Mouse (Mus musculus) megakaryocyte, embryonic 14.5 days (primary cell): ENCODE measurements around the gene 2210010C04Rik. TPM values are rescaled to one million over a fixed set of nuclear protein-coding genes. Genes with fewer than 3 reads are reported as not detected.

ENCODE experiments used
- H3K27me3 ChIP-seq: replicated peaks from 2 replicates; pipeline ENCODE3; 2012; ENCODE audit warnings: inconsistent platforms
- H3K36me3 ChIP-seq: replicated peaks from 2 replicates; pipeline ENCODE3; 2012; ENCODE audit warnings: low read length, inconsistent platforms, mixed read lengths
- H3K4me1 ChIP-seq: 2 replicates; pipeline ENCODE4 v1.6.1; 2012; ENCODE audit warnings: inconsistent platforms
- H3K4me3 ChIP-seq: replicated peaks from 2 replicates; pipeline ENCODE3; 2012; ENCODE audit warnings: moderate library complexity, mild to moderate bottlenecking, inconsistent platforms
- H3K9me3 ChIP-seq: 2 replicates; pipeline ENCODE4 v1.6.1; 2012; ENCODE audit warnings: inconsistent platforms
- FLI1 ChIP-seq: IDR thresholded peaks from 2 replicates; pipeline ENCODE4 v1.6.1; 2012; ENCODE audit warnings: low read length, inconsistent platforms, mixed read lengths
- GATA1 ChIP-seq: IDR thresholded peaks from 3 replicates; pipeline ENCODE4 v1.6.1; 2012; ENCODE audit warnings: mixed read lengths, low read length, inconsistent platforms, borderline replicate concordance
- polyA plus RNA-seq: library from polyadenylated mRNA; stranded (reverse); fragments of >175 nt; gene quantifications from 2 replicates; pipeline ENCODE4 v1.2.3, GENCODE M21; 2012; ENCODE audit warnings: low replicate concordance; ENCODE audit not compliant: insufficient read depth

The 2210010C04Rik gene
- polyA plus RNA-seq, 1 experiment = not detected

DNA sequence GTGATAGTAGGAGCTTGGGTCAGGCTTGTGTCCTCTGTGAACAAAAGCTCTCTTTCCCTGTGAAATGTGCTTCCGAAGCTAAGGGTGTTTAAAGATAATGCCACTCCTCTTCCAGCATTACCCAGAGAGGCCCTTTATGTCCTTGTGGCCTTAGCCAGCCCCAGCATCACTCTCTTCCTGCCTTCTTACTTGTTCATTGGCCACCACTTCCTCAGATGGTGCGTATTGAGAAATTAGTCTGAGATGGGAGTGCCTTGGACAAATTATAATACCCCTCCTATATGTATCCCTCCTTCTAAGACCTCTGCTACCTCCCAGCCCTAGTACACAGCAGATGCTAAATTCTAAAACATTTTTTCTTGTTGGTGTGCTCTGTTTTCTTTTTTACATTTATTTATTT is 19.1 kb upstream of the 2210010C04Rik start:
- Histone ChIP-seq H3K27me3 (no peaks in the 10 kb centered on the region), H3K36me3 (no peaks in the 10 kb centered on the region), H3K9me3 (no peaks in the 10 kb centered on the region), H3K4me1 (peaks cover 52% of the 10 kb centered on the region), H3K4me3 (no peak overlapping the region)
- no peak for TF ChIP-seq GATA1
- TF ChIP-seq FLI1 = no peak

DNA sequence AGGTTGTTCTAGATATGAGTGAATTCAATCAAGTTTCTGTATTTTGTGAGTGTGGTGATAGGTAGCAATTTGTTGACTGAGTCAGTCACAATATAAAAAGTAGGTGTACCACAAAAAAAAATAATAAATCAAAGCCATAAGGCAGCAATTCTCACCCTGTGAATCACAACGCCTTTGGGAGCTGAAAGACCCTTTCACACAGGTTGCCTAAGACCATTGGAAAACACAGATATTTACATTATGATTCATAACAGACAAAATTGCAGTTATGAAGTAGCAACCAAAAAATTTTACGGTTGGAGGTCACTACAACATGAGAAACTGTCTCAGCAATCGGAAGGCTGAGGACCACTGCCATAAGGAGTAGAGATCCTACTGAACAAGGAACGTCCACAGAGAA is 16.5 kb upstream of the 2210010C04Rik start:
- TF ChIP-seq GATA1 (no peak), FLI1 (no peak)
- Histone ChIP-seq H3K4me1 (peaks cover 36% of the 10 kb centered on the region), H3K36me3 (no peaks in the 10 kb centered on the region), H3K9me3 (no peaks in the 10 kb centered on the region), H3K4me3 (no peak overlapping the region), H3K27me3 (no peaks in the 10 kb centered on the region)

GRCm38 (mm10) chr6:41048602-41049001 is 13.3 kb upstream of the 2210010C04Rik start:
- Histone ChIP-seq H3K9me3 (no peaks in the 10 kb centered on the region), H3K36me3 (no peaks in the 10 kb centered on the region), H3K27me3 (no peaks in the 10 kb centered on the region), H3K4me3 (no peak overlapping the region), H3K4me1 (peaks cover 12% of the 10 kb centered on the region)
- TF ChIP-seq GATA1 (no peak), FLI1 (no peak)

DNA sequence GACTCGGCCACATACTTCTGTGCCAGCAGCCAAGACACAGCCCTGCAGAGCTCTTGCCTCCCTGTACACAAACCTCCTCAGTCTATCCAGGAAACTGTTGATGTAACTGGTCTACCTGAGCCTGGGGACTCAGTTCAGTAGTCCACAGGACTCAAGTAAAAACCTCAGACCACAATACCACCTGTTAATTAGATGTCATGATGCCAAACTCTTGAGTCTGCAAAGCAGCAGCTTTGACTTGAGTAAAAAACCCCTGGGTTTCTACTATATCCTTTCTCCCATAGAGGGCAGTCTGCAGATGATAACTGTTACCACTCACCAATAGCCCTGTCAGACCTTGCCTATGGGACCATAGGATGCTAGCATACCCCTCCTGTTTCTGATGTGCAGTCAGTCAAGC is 12.7 kb upstream of the 2210010C04Rik start:
- no peaks in the 10 kb centered on the region for H3K9me3 ChIP-seq
- H3K4me3 ChIP-seq = no peak overlapping the region
- no peak for TF ChIP-seq GATA1
- no peak for TF ChIP-seq FLI1
- no peaks in the 10 kb centered on the region for H3K36me3 ChIP-seq
- peaks cover 8% of the 10 kb centered on the region for H3K4me1 ChIP-seq
- H3K27me3 ChIP-seq = no peaks in the 10 kb centered on the region

DNA sequence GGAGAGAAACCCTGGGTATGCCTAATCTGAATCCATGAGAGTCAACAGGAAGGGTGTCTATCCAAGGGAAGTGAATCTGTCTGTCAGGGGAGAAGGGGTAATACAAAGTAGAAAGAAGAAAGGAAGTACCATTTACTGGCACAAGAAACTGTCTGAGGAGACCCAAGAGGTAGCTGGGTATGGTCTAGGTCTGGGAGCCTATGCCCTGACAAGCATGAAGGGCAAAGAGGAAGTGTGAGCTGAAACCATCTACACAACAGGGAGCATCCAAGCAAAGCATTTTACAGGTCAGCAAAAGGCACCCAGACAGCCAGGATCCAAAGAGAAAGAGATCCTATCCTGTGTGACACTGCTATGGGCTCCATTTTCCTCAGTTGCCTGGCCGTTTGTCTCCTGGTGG is 11.9 kb upstream of the 2210010C04Rik start:
- no peaks in the 10 kb centered on the region for H3K27me3 ChIP-seq
- H3K4me3 ChIP-seq = no peak overlapping the region
- TF ChIP-seq GATA1 (no peak), FLI1 (no peak)
- no peaks in the 10 kb centered on the region for H3K9me3 ChIP-seq
- peaks cover 7% of the 10 kb centered on the region for H3K4me1 ChIP-seq
- no peaks in the 10 kb centered on the region for H3K36me3 ChIP-seq

DNA sequence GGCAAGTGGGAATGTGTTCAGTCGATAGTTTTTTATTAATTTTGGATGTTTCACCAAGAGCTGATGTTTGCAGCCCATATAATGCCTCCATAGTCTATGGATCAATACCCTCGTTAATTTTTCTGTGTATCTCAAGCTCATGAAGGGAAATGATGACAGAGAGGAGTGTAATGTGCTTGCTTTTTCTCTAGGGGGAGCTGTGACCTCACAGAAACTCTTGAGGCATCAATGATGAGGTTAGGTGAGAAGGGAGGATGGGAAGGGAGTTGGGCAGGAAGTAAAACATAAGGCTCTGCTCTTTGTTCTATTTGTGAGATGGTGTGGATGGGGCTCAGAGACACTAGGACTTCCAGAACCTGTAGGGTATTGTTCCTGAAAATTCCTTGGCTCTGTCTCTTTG is 11.2 kb upstream of the 2210010C04Rik start:
- Histone ChIP-seq H3K27me3 (no peaks in the 10 kb centered on the region), H3K36me3 (no peaks in the 10 kb centered on the region), H3K4me3 (no peak overlapping the region), H3K9me3 (no peaks in the 10 kb centered on the region), H3K4me1 (peaks cover 7% of the 10 kb centered on the region)
- TF ChIP-seq GATA1 (no peak), FLI1 (no peak)

- peaks cover 7% of the 10 kb centered on the region for H3K4me1 ChIP-seq
- TF ChIP-seq GATA1 (no peak), FLI1 (no peak)
- no peaks in the 10 kb centered on the region for H3K36me3 ChIP-seq
- no peaks in the 10 kb centered on the region for H3K9me3 ChIP-seq
- H3K27me3 ChIP-seq = no peaks in the 10 kb centered on the region
- no peak overlapping the region for H3K4me3 ChIP-seq
Measured at GRCm38 (mm10) chr6:41044753-41045152, 9.4 kb upstream of the 2210010C04Rik start.

DNA sequence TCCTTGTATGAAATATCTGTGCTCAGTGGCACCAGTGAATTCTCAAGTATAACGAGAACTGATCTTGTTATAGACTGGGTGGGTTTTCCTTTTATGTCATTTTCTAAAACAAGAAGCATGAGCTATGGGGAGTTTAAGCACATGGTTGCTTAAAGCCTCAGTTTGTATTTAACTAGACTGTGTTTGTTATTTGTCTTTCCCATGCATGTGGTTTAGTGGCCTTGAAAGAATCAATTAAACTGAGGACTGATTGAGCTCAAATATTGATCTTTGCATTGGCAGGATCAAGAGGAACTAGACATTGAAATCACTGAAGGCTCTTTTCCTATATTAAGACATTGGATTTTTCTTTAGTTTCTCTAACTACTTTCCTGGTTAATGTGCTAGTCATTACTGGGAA is 9.0 kb upstream of the 2210010C04Rik start:
- no peaks in the 10 kb centered on the region for H3K36me3 ChIP-seq
- H3K4me3 ChIP-seq = no peak overlapping the region
- H3K27me3 ChIP-seq = no peaks in the 10 kb centered on the region
- peaks cover 7% of the 10 kb centered on the region for H3K4me1 ChIP-seq
- TF ChIP-seq GATA1 = no peak
- no peak for TF ChIP-seq FLI1
- H3K9me3 ChIP-seq = no peaks in the 10 kb centered on the region

DNA sequence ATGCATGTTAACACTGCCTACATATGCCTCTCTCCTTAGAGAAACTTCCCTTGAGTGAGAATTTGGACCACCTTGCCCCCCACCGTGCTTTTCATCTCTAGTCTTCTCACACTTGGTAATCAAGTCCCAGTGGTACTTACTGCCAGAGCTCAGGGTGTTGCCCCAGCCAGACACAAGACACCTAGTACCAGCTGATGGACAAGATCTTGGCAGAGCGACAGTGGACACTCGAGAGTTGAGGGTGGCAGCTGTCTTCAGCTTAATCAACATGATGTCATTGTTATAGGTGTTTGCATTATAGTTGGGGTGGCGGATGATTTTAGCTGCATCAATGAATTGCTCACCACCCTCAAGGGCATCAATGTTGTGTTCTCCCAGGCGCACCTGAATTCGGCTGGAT is 2.5 kb downstream of the 2210010C04Rik start:
- H3K36me3 ChIP-seq = no peaks in the 10 kb centered on the region
- H3K27me3 ChIP-seq = no peaks in the 10 kb centered on the region
- TF ChIP-seq FLI1 (no peak), GATA1 (no peak)
- no peaks in the 10 kb centered on the region for H3K4me1 ChIP-seq
- H3K4me3 ChIP-seq = no peak overlapping the region
- no peaks in the 10 kb centered on the region for H3K9me3 ChIP-seq

DNA sequence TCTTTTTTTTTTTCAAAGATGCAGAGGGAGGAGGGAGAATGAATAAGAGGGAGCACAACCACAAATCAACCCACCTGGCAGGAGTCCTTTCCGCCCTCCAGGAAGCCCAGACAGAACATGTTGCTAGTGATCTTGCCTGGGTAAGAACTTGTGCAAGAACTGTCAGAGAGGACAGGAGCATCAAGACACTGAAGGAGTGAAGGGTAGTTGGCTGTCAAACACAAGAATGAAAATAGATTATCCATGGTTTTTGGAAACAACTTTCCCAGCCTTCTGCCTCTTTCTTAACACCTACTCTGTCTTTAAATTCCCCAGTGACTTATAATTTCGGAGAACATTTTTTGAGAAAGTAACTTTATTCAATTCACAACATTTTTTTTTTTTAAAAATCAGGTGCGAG is 3.1 kb downstream of the 2210010C04Rik start:
- no peak for TF ChIP-seq GATA1
- Histone ChIP-seq H3K36me3 (no peaks in the 10 kb centered on the region), H3K27me3 (no peaks in the 10 kb centered on the region), H3K9me3 (no peaks in the 10 kb centered on the region), H3K4me1 (peaks cover 1% of the 10 kb centered on the region), H3K4me3 (no peak overlapping the region)

GRCm38 (mm10) chr6:41030821-41031220 is 4.5 kb downstream of the 2210010C04Rik start:
- H3K36me3 ChIP-seq = no peaks in the 10 kb centered on the region
- H3K27me3 ChIP-seq = no peaks in the 10 kb centered on the region
- no peaks in the 10 kb centered on the region for H3K9me3 ChIP-seq
- no peak for TF ChIP-seq GATA1
- peaks cover 15% of the 10 kb centered on the region for H3K4me1 ChIP-seq
- no peak overlapping the region for H3K4me3 ChIP-seq
